Mouse (Mus musculus) heart, embryonic 12.5 days (tissue): ENCODE measurements at regions not wholly inside any gene's neighbourhood (a gene's known extent, or its start where the extent isn't known, plus 50 kb on each side); places are given as distances from the start of the nearest gene placed in this dataset.

Experiments
- ATAC-seq: fragments of 200-750 bp; cut with Nextera tagmentation; 2 replicates; pipeline ENCODE4 v1.8.0; 2017; ENCODE audit warnings: moderate TSS enrichment, moderate library complexity; ENCODE audit not compliant: insufficient number of reproducible peaks, low FRiP score
- H3K27ac ChIP-seq: fragments of 300-500 bp; sonication (generic); 2 replicates; pipeline ENCODE4 v1.5.1; 2016; ENCODE audit warnings: mild to moderate bottlenecking, moderate library complexity; ENCODE audit not compliant: poor library complexity, severe bottlenecking
- H3K27me3 ChIP-seq: fragments of 300-500 bp; sonication (generic); replicated peaks from 2 replicates; pipeline ENCODE4 v1.6.1; 2016; ENCODE audit warnings: mild to moderate bottlenecking, moderate library complexity
- H3K36me3 ChIP-seq: fragments of 300-500 bp; sonication (generic); 2 replicates; pipeline ENCODE4 v1.6.1; 2016; ENCODE audit warnings: mild to moderate bottlenecking, moderate library complexity
- H3K4me1 ChIP-seq: fragments of 300-500 bp; sonication (generic); replicated peaks from 2 replicates; pipeline ENCODE4 v1.6.1; 2016; ENCODE audit warnings: mild to moderate bottlenecking
- H3K4me2 ChIP-seq: fragments of 300-500 bp; sonication (generic); 2 replicates; pipeline ENCODE4 v1.6.1; 2016; ENCODE audit warnings: mild to moderate bottlenecking, moderate library complexity
- H3K4me3 ChIP-seq: fragments of 300-500 bp; sonication (generic); 2 replicates; pipeline ENCODE4 v1.5.1; 2016; ENCODE audit warnings: mild to moderate bottlenecking
- H3K9ac ChIP-seq: fragments of 300-500 bp; sonication (generic); 2 replicates; pipeline ENCODE4 v1.6.1; 2016; ENCODE audit warnings: mild to moderate bottlenecking, moderate library complexity
- H3K9me3 ChIP-seq: fragments of 300-500 bp; sonication (generic); replicated peaks from 2 replicates; pipeline ENCODE4 v1.6.1; 2016; ENCODE audit warnings: mild to moderate bottlenecking, moderate library complexity
- WGBS: fragments of 180-500 bp; shearing (Covaris S2); methylation state at CpG from one replicate; pipeline ENCODE4 v1.1.7; 2016; 5-methylcytosine and 5-hydroxymethylcytosine counted together

GRCm38 (mm10) chr14:74205011-74205410, 435.6 kb upstream of the Htr2a start:
- WGBS: 79% methylated on average over 1 of the region's 1 CpGs
- no peak overlapping the region for H3K9ac ChIP-seq
- no peaks in the 10 kb centered on the region for H3K27me3 ChIP-seq
- no peak overlapping the region for H3K4me2 ChIP-seq
- no peak for ATAC-seq
- H3K27ac ChIP-seq: no peak overlapping the region
- H3K9me3 ChIP-seq: no peaks in the 10 kb centered on the region
- no peaks in the 10 kb centered on the region for H3K36me3 ChIP-seq
- H3K4me3 ChIP-seq: no peak overlapping the region
- H3K4me1 ChIP-seq: no peaks in the 10 kb centered on the region

GRCm38 (mm10) chr14:74217914-74218446, 422.7 kb upstream of the Htr2a start:
- 80% methylated on average over 2 of the region's 2 CpGs for WGBS
- H3K27me3 ChIP-seq: no peaks in the 10 kb centered on the region

GRCm38 (mm10) chr14:74219761-74220160, 420.9 kb upstream of the Htr2a start:
- Histone ChIP-seq H3K9ac (no peak overlapping the region), H3K27me3 (no peaks in the 10 kb centered on the region), H3K4me2 (no peak overlapping the region), H3K4me1 (no peaks in the 10 kb centered on the region), H3K36me3 (no peaks in the 10 kb centered on the region), H3K27ac (no peak overlapping the region), H3K9me3 (no peaks in the 10 kb centered on the region), H3K4me3 (no peak overlapping the region)
- 76% methylated on average over 3 of the region's 3 CpGs for WGBS
- no peak for ATAC-seq

More at GRCm38 (mm10) chr14:74217914-74218446, 422.7 kb upstream of the Htr2a start:
- H3K9ac ChIP-seq: no peak overlapping the region
- no peak overlapping the region for H3K4me3 ChIP-seq
- H3K4me1 ChIP-seq: no peaks in the 10 kb centered on the region
- no peaks in the 10 kb centered on the region for H3K9me3 ChIP-seq
- ATAC-seq: no peak
- H3K36me3 ChIP-seq: no peaks in the 10 kb centered on the region
- H3K27ac ChIP-seq: no peak overlapping the region
- H3K4me2 ChIP-seq: no peak overlapping the region

- H3K36me3 ChIP-seq: no peaks in the 10 kb centered on the region
- no peak overlapping the region for H3K9ac ChIP-seq
- H3K27me3 ChIP-seq: no peaks in the 10 kb centered on the region
- no peak overlapping the region for H3K4me3 ChIP-seq
- no peaks in the 10 kb centered on the region for H3K4me1 ChIP-seq
- H3K4me2 ChIP-seq: no peak overlapping the region
- no peak for ATAC-seq
- H3K27ac ChIP-seq: no peak overlapping the region
- no peaks in the 10 kb centered on the region for H3K9me3 ChIP-seq
- 69% methylated on average over 1 of the region's 1 CpGs for WGBS
Observed at GRCm38 (mm10) chr14:74222093-74222492, 418.5 kb upstream of the Htr2a start.

- 0 out of 2 replicates have a peak, but pooled peaks have one; percentile 33 for ATAC-seq
- Histone ChIP-seq H3K4me1 (no peaks in the 10 kb centered on the region), H3K4me3 (no peak overlapping the region), H3K4me2 (no peak overlapping the region), H3K36me3 (no peaks in the 10 kb centered on the region), H3K27ac (no peak overlapping the region), H3K9ac (no peak overlapping the region), H3K27me3 (no peaks in the 10 kb centered on the region), H3K9me3 (no peaks in the 10 kb centered on the region)
- 56% methylated on average over 5 of the region's 5 CpGs for WGBS
Observed at GRCm38 (mm10) chr14:74229560-74230187, 411.0 kb upstream of the Htr2a start.

GRCm38 (mm10) chr14:74240212-74240611, 400.4 kb upstream of the Htr2a start:
- H3K4me1 ChIP-seq: no peaks in the 10 kb centered on the region
- H3K9ac ChIP-seq: no peak overlapping the region
- no peaks in the 10 kb centered on the region for H3K27me3 ChIP-seq
- H3K36me3 ChIP-seq: no peaks in the 10 kb centered on the region
- no peak for ATAC-seq
- H3K9me3 ChIP-seq: no peaks in the 10 kb centered on the region
- H3K4me2 ChIP-seq: no peak overlapping the region
- no peak overlapping the region for H3K27ac ChIP-seq
- 69% methylated on average over 2 of the region's 2 CpGs for WGBS
- no peak overlapping the region for H3K4me3 ChIP-seq

GRCm38 (mm10) chr14:74249263-74249878, 391.3 kb upstream of the Htr2a start:
- Histone ChIP-seq H3K4me1 (no peaks in the 10 kb centered on the region), H3K4me2 (no peak overlapping the region), H3K9me3 (no peaks in the 10 kb centered on the region), H3K36me3 (no peaks in the 10 kb centered on the region), H3K4me3 (no peak overlapping the region), H3K9ac (no peak overlapping the region), H3K27me3 (no peaks in the 10 kb centered on the region), H3K27ac (no peak overlapping the region)
- ATAC-seq: no peak
- 84% methylated on average over 5 of the region's 5 CpGs for WGBS

- Histone ChIP-seq H3K4me3 (no peak overlapping the region), H3K27ac (no peak overlapping the region), H3K4me1 (no peaks in the 10 kb centered on the region), H3K27me3 (no peaks in the 10 kb centered on the region), H3K9ac (no peak overlapping the region), H3K9me3 (no peaks in the 10 kb centered on the region), H3K4me2 (no peak overlapping the region), H3K36me3 (no peaks in the 10 kb centered on the region)
- no peak for ATAC-seq
- 24% methylated on average over 2 of the region's 2 CpGs for WGBS
Observed at GRCm38 (mm10) chr14:74250021-74250420, 390.6 kb upstream of the Htr2a start.

- H3K36me3 ChIP-seq: no peaks in the 10 kb centered on the region
- no peaks in the 10 kb centered on the region for H3K27me3 ChIP-seq
- no peaks in the 10 kb centered on the region for H3K4me1 ChIP-seq
- no peaks in the 10 kb centered on the region for H3K9me3 ChIP-seq
- 60% methylated on average over 10 of the region's 10 CpGs for WGBS
- H3K4me2 ChIP-seq: no peak overlapping the region
- no peak overlapping the region for H3K27ac ChIP-seq
- ATAC-seq: no peak
- H3K4me3 ChIP-seq: no peak overlapping the region
- H3K9ac ChIP-seq: no peak overlapping the region
Observed at GRCm38 (mm10) chr14:74252189-74253145, 388.2 kb upstream of the Htr2a start.

GRCm38 (mm10) chr14:74255000-74255399, 385.6 kb upstream of the Htr2a start:
- no peak overlapping the region for H3K4me2 ChIP-seq
- H3K36me3 ChIP-seq: no peaks in the 10 kb centered on the region
- H3K9me3 ChIP-seq: no peaks in the 10 kb centered on the region
- H3K4me1 ChIP-seq: no peaks in the 10 kb centered on the region
- H3K27me3 ChIP-seq: no peaks in the 10 kb centered on the region
- H3K9ac ChIP-seq: no peak overlapping the region
- H3K4me3 ChIP-seq: no peak overlapping the region
- no peak overlapping the region for H3K27ac ChIP-seq
- no peak for ATAC-seq

- Histone ChIP-seq H3K9ac (no peak overlapping the region), H3K4me1 (no peaks in the 10 kb centered on the region), H3K27me3 (no peaks in the 10 kb centered on the region), H3K4me2 (no peak overlapping the region), H3K36me3 (no peaks in the 10 kb centered on the region), H3K27ac (no peak overlapping the region), H3K4me3 (no peak overlapping the region), H3K9me3 (no peaks in the 10 kb centered on the region)
- no peak for ATAC-seq
Observed at GRCm38 (mm10) chr14:74259437-74259836, 381.2 kb upstream of the Htr2a start.
